Mouse (Mus musculus) MEL (cell line): Measurements from ENCODE around the gene Fdx1. TPM values are rescaled to one million over a fixed set of nuclear protein-coding genes. Genes with fewer than 3 reads are reported as not detected.

Source experiments
- DNase-seq: peaks from one replicate; pipeline ENCODE4 v3.0.0; 2011; ENCODE audit warnings: low read depth, low spot score
- H3K27ac ChIP-seq: 2 replicates; pipeline ENCODE4 v1.5.1; 2012; ENCODE audit warnings: low read depth, mild to moderate bottlenecking, control low read depth, low read length, moderate library complexity; ENCODE audit not compliant: control insufficient read depth
- H3K27me3 ChIP-seq, 2 experiments: fragments of 150-350 bp in 1 of 2; sonication (generic) in 1 of 2; 2 replicates each; pipeline ENCODE4 v1.6.1; 2012; ENCODE audit warnings: low read length in 2 of 2, mild to moderate bottlenecking in 2 of 2, improper control_type of control experiment in 1 of 2, moderate library complexity in 1 of 2; ENCODE audit not compliant: insufficient read depth in 2 of 2, control insufficient read depth in 1 of 2
- H3K36me3 ChIP-seq, 2 experiments: 2 replicates each; pipeline ENCODE4 v1.6.1; 2012 to 2014; ENCODE audit warnings: low read length in 2 of 2, improper control_type of control experiment in 1 of 2, inconsistent platforms in 1 of 2, mild to moderate bottlenecking in 1 of 2; ENCODE audit not compliant: insufficient read depth in 2 of 2, control insufficient read depth in 1 of 2
- H3K4me1 ChIP-seq, 2 experiments: fragments of 150-350 bp in 1 of 2; sonication (generic) in 1 of 2; 2 replicates each; pipeline ENCODE4 v1.6.1; 2012; ENCODE audit warnings: low read length in 2 of 2, improper control_type of control experiment in 1 of 2, mild to moderate bottlenecking in 1 of 2; ENCODE audit not compliant: insufficient read depth in 2 of 2, control insufficient read depth in 1 of 2
- H3K4me3 ChIP-seq, 2 experiments: fragments of 150-350 bp in 1 of 2; sonication (generic) in 1 of 2; 2 replicates each; pipeline ENCODE4 v1.5.1; 2012; ENCODE audit warnings: low read depth in 2 of 2, low read length in 2 of 2, mild to moderate bottlenecking in 2 of 2, moderate library complexity in 2 of 2, control low read depth in 1 of 2, improper control_type of control experiment in 1 of 2; ENCODE audit not compliant: control insufficient read depth in 1 of 2, insufficient read depth in 1 of 2
- H3K79me2 ChIP-seq: 2 replicates; pipeline ENCODE4 v1.6.1; 2012; ENCODE audit warnings: mild to moderate bottlenecking, low read length, moderate library complexity; ENCODE audit not compliant: control insufficient read depth, poor library complexity, insufficient read depth
- H3K9ac ChIP-seq: 2 replicates; pipeline ENCODE4 v1.6.1; 2012; ENCODE audit warnings: low read depth, mild to moderate bottlenecking, control low read depth, low read length, moderate library complexity; ENCODE audit not compliant: control insufficient read depth, poor library complexity, severe bottlenecking
- H3K9me3 ChIP-seq: fragments of 150-350 bp; sonication (generic); replicated peaks from 2 replicates; pipeline ENCODE4 v1.6.1; 2012; ENCODE audit warnings: mild to moderate bottlenecking, low read length, improper control_type of control experiment, moderate library complexity; ENCODE audit not compliant: insufficient read depth
- BHLHE40 ChIP-seq: IDR thresholded peaks from 2 replicates; pipeline ENCODE4 v1.6.1; 2012; ENCODE audit warnings: low read depth, mild to moderate bottlenecking, inconsistent platforms, low read length, improper control_type of control experiment, borderline replicate concordance
- CHD1 ChIP-seq: IDR thresholded peaks from 2 replicates; pipeline ENCODE4 v1.6.1; 2012; ENCODE audit warnings: low read depth, mild to moderate bottlenecking, inconsistent platforms, low read length, improper control_type of control experiment
- CHD2 ChIP-seq: IDR thresholded peaks from 2 replicates; pipeline ENCODE4 v1.6.1; 2011; ENCODE audit warnings: low read length, improper control_type of control experiment
- CTCF ChIP-seq, 3 experiments: IDR thresholded peaks in 2 of 3; conservative IDR thresholded peaks in 1 of 3; 2 replicates each; pipeline ENCODE4 v1.5.1; 2011 to 2012; ENCODE audit warnings: low read length in 3 of 3, low read depth in 2 of 3, mild to moderate bottlenecking in 2 of 3, improper control_type of control experiment in 1 of 3, inconsistent platforms in 1 of 3, mixed read lengths in 1 of 3, moderate library complexity in 1 of 3; ENCODE audit not compliant: control insufficient read depth in 1 of 3, insufficient read depth in 1 of 3, poor library complexity in 1 of 3, severe bottlenecking in 1 of 3
- E2F4 ChIP-seq: IDR thresholded peaks from 2 replicates; pipeline ENCODE4 v1.6.1; 2011; ENCODE audit warnings: low read depth, low read length, improper control_type of control experiment, borderline replicate concordance
- ELF1 ChIP-seq: IDR thresholded peaks from 2 replicates; pipeline ENCODE4 v1.6.1; 2014; ENCODE audit warnings: low read depth, mild to moderate bottlenecking, inconsistent platforms, low read length, improper control_type of control experiment, moderate library complexity
- EP300 ChIP-seq, 2 experiments: IDR thresholded peaks; 2 replicates each; pipeline ENCODE4 v1.6.1; 2011; ENCODE audit warnings: improper control_type of control experiment in 2 of 2, low read length in 2 of 2, low read depth in 1 of 2, mild to moderate bottlenecking in 1 of 2
- ETS1 ChIP-seq: IDR thresholded peaks from 2 replicates; pipeline ENCODE4 v1.6.1; 2012; ENCODE audit warnings: low read depth, mild to moderate bottlenecking, inconsistent platforms, low read length, improper control_type of control experiment, moderate library complexity
- GABPA ChIP-seq: IDR thresholded peaks from 2 replicates; pipeline ENCODE4 v1.6.1; 2012; ENCODE audit warnings: low read depth, mild to moderate bottlenecking, inconsistent platforms, low read length, improper control_type of control experiment, moderate library complexity
- GATA1 ChIP-seq: IDR thresholded peaks from 2 replicates; pipeline ENCODE4 v1.6.1; 2011; ENCODE audit warnings: low read depth, low read length, improper control_type of control experiment
- HCFC1 ChIP-seq: IDR thresholded peaks from 2 replicates; pipeline ENCODE4 v1.6.1; 2012; ENCODE audit warnings: low read depth, mild to moderate bottlenecking, inconsistent platforms, low read length, improper control_type of control experiment, moderate library complexity
- JUND ChIP-seq: IDR thresholded peaks from 2 replicates; pipeline ENCODE4 v1.6.1; 2011; ENCODE audit warnings: low read depth, mild to moderate bottlenecking, improper control_type of control experiment, low read length
- KAT2A ChIP-seq: conservative IDR thresholded peaks from 2 replicates; pipeline ENCODE4 v1.6.1; 2012; ENCODE audit warnings: low read depth, low read length, improper control_type of control experiment, inconsistent platforms
- MAFK ChIP-seq: IDR thresholded peaks from 2 replicates; pipeline ENCODE4 v1.6.1; 2011; ENCODE audit warnings: low read depth, mild to moderate bottlenecking, low read length, improper control_type of control experiment, borderline replicate concordance
- MAX ChIP-seq: IDR thresholded peaks from 2 replicates; pipeline ENCODE4 v1.6.1; 2011; ENCODE audit warnings: low read length, improper control_type of control experiment
- MAZ ChIP-seq: IDR thresholded peaks from 2 replicates; pipeline ENCODE4 v1.6.1; 2012; ENCODE audit warnings: low read depth, mild to moderate bottlenecking, inconsistent platforms, low read length, improper control_type of control experiment
- MEF2A ChIP-seq: IDR thresholded peaks from 2 replicates; pipeline ENCODE4 v1.6.1; 2014; ENCODE audit warnings: low read depth, mild to moderate bottlenecking, inconsistent platforms, low read length, improper control_type of control experiment; ENCODE audit not compliant: poor library complexity, insufficient replicate concordance, severe bottlenecking; ENCODE audit errors: extremely low read depth
- MXI1 ChIP-seq: IDR thresholded peaks from 2 replicates; pipeline ENCODE4 v1.6.1; 2011; ENCODE audit warnings: mild to moderate bottlenecking, low read depth, low read length, improper control_type of control experiment
- MYC ChIP-seq: IDR thresholded peaks from 2 replicates; pipeline ENCODE4 v1.6.1; 2011; ENCODE audit warnings: low read depth, mild to moderate bottlenecking, low read length, improper control_type of control experiment, moderate library complexity
- NELFE ChIP-seq: IDR thresholded peaks from 2 replicates; pipeline ENCODE4 v1.6.1; 2011; ENCODE audit warnings: low read depth, low read length, improper control_type of control experiment
- NRF1 ChIP-seq: IDR thresholded peaks from 2 replicates; pipeline ENCODE4 v1.6.1; 2014; ENCODE audit warnings: low read depth, mild to moderate bottlenecking, inconsistent platforms, low read length, improper control_type of control experiment, moderate library complexity; ENCODE audit not compliant: poor library complexity, insufficient read depth, severe bottlenecking
- POLR2A ChIP-seq, 2 experiments: IDR thresholded peaks; 2 replicates each; pipeline ENCODE4 v1.6.1; 2011 to 2012; ENCODE audit warnings: low read length in 2 of 2, mild to moderate bottlenecking in 2 of 2, control low read depth in 1 of 2, improper control_type of control experiment in 1 of 2, low read depth in 1 of 2, moderate library complexity in 1 of 2; ENCODE audit not compliant: control insufficient read depth in 1 of 2, insufficient read depth in 1 of 2, poor library complexity in 1 of 2
- POLR2AphosphoS2 ChIP-seq: IDR thresholded peaks from 2 replicates; pipeline ENCODE4 v1.6.1; 2011; ENCODE audit warnings: low read length, improper control_type of control experiment
- POLR2AphosphoS5 ChIP-seq: IDR thresholded peaks from 2 replicates; pipeline ENCODE4 v1.6.1; 2012; ENCODE audit warnings: low read depth, borderline replicate concordance, mild to moderate bottlenecking, inconsistent platforms, low read length, moderate library complexity, mixed read lengths
- RAD21 ChIP-seq: IDR thresholded peaks from 2 replicates; pipeline ENCODE4 v1.6.1; 2011; ENCODE audit warnings: mild to moderate bottlenecking, low read depth, low read length, improper control_type of control experiment
- RCOR1 ChIP-seq: IDR thresholded peaks from 2 replicates; pipeline ENCODE4 v1.6.1; 2012; ENCODE audit warnings: low read depth, mild to moderate bottlenecking, inconsistent platforms, low read length, improper control_type of control experiment
- SIN3A ChIP-seq: IDR thresholded peaks from 2 replicates; pipeline ENCODE4 v1.6.1; 2012; ENCODE audit warnings: low read length, improper control_type of control experiment, inconsistent platforms
- SMC3 ChIP-seq: IDR thresholded peaks from 2 replicates; pipeline ENCODE4 v1.6.1; 2011; ENCODE audit warnings: low read depth, low read length, improper control_type of control experiment
- TAL1 ChIP-seq: IDR thresholded peaks from 2 replicates; pipeline ENCODE4 v1.6.1; 2012; ENCODE audit warnings: mild to moderate bottlenecking, inconsistent platforms, low read length, moderate library complexity, mixed read lengths
- TBP ChIP-seq: IDR thresholded peaks from 2 replicates; pipeline ENCODE4 v1.8.0; 2011; ENCODE audit warnings: low read depth, low read length, improper control_type of control experiment
- TCF12 ChIP-seq: IDR thresholded peaks from 2 replicates; pipeline ENCODE4 v1.6.1; 2014; ENCODE audit warnings: low read depth, mild to moderate bottlenecking, inconsistent platforms, low read length, improper control_type of control experiment, moderate library complexity
- UBTF ChIP-seq: IDR thresholded peaks from 2 replicates; pipeline ENCODE4 v1.6.1; 2012; ENCODE audit warnings: low read depth, mild to moderate bottlenecking, inconsistent platforms, low read length, improper control_type of control experiment, moderate library complexity, borderline replicate concordance; ENCODE audit not compliant: insufficient read depth
- USF1 ChIP-seq: IDR thresholded peaks from 2 replicates; pipeline ENCODE4 v1.6.1; 2014; ENCODE audit warnings: low read depth, mild to moderate bottlenecking, inconsistent platforms, low read length, improper control_type of control experiment, moderate library complexity
- USF2 ChIP-seq, 2 experiments: IDR thresholded peaks; 2 replicates each; pipeline ENCODE4 v1.6.1; 2011 to 2012; ENCODE audit warnings: improper control_type of control experiment in 2 of 2, low read length in 2 of 2, borderline replicate concordance in 1 of 2, inconsistent platforms in 1 of 2, low read depth in 1 of 2, mild to moderate bottlenecking in 1 of 2; ENCODE audit not compliant: insufficient read depth in 1 of 2
- ZC3H11A ChIP-seq: IDR thresholded peaks from 2 replicates; pipeline ENCODE4 v1.6.1; 2012; ENCODE audit warnings: low read depth, mild to moderate bottlenecking, inconsistent platforms, low read length, improper control_type of control experiment
- ZKSCAN1 ChIP-seq: IDR thresholded peaks from 2 replicates; pipeline ENCODE4 v1.6.1; 2012; ENCODE audit warnings: low read depth, mild to moderate bottlenecking, inconsistent platforms, low read length, improper control_type of control experiment, moderate library complexity
- ZMIZ1 ChIP-seq: IDR thresholded peaks from 2 replicates; pipeline ENCODE4 v1.6.1; 2012; ENCODE audit warnings: low read depth, mild to moderate bottlenecking, inconsistent platforms, low read length, improper control_type of control experiment, moderate library complexity
- ZNF384 ChIP-seq: IDR thresholded peaks from 2 replicates; pipeline ENCODE4 v1.6.1; 2012; ENCODE audit warnings: low read depth, mild to moderate bottlenecking, inconsistent platforms, low read length, improper control_type of control experiment
- polyA plus RNA-seq, 2 experiments: library from polyadenylated mRNA; stranded (reverse) in 1 of 2; unstranded in 1 of 2; fragments of >175 nt in 1 of 2; fragments of >200 nt in 1 of 2; gene quantifications; 2 replicates each; pipeline versions ENCODE4 v1.2.1 to v1.2.4; 2012; ENCODE audit warnings: low replicate concordance in 2 of 2, low read depth in 1 of 2; ENCODE audit not compliant: insufficient read length in 2 of 2, insufficient read depth in 1 of 2, missing spikeins in 1 of 2
- total RNA-seq: library from RNA; depleted of rRNA; stranded (reverse); fragments of 300-350 nt; gene quantifications from 2 replicates; pipeline ENCODE4 v1.2.3, GENCODE M21; 2012

The Fdx1 gene
- total and polyA plus RNA-seq, 3 experiments: 39.3 to 40.4 TPM; not detected in 1

DNA sequence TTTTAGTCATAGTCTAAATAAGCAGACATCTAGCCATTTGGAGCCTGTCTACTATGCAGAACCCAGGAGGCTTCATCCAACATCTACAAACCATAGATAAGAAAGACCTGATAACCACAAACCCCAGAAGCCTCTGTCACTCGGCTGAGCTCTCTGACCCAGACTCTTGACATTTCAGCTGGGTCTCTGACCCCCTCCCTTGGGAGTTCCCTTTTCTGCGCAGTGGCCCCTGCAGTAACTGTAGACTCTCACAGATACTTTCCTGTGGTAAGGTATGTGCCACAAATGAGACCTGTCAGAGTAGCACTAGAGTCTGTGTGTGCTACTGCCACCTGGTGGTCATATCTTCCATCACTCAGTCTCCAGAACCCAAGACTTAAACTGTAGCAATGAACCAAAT, 54.5 kb downstream of the Fdx1 start:
- Histone ChIP-seq H3K9ac (no peak overlapping the region), H3K27ac (no peak overlapping the region), H3K4me3 (no peak overlapping the region), H3K9me3 (no peaks in the 10 kb centered on the region), H3K4me1 (no peaks in the 10 kb centered on the region), H3K79me2 (no peaks in the 10 kb centered on the region), H3K27me3 (peaks cover 0 to 3% of the 10 kb centered on the region in 2 experiments), H3K36me3 (no peaks in the 10 kb centered on the region)
- TF ChIP-seq GABPA (no peak), JUND (no peak), TCF12 (no peak), BHLHE40 (no peak), SMC3 (peak; percentile 94), ETS1 (no peak), MAZ (no peak), CTCF (IDR thresholded peaks at IDR 0.05 in 2 of 3, conservative IDR thresholded peaks at IDR 0.05 in 1 of 3; ENCODE audit: control insufficient read depth in 1 of 3, insufficient read depth in 1 of 3, low read depth in 2 of 3, low read length in 3 of 3, poor library complexity in 1 of 3, severe bottlenecking in 1 of 3) (peak; percentile 64 to 82 (median 72)), NELFE (no peak), MEF2A (no peak), RAD21 (peak; percentile 72), EP300 (IDR thresholded peaks at IDR 0.05; ENCODE audit: low read depth in 1 of 2, low read length in 2 of 2) (no peak), POLR2A (IDR thresholded peaks at IDR 0.05; ENCODE audit: control insufficient read depth in 1 of 2, insufficient read depth in 1 of 2, low read depth in 1 of 2, low read length in 2 of 2, poor library complexity in 1 of 2) (no peak), MXI1 (no peak), USF2 (IDR thresholded peaks at IDR 0.05; ENCODE audit: borderline replicate concordance in 1 of 2, insufficient read depth in 1 of 2, low read depth in 1 of 2, low read length in 2 of 2) (no peak), UBTF (no peak), E2F4 (no peak), MYC (no peak), USF1 (no peak), MAFK (no peak), ELF1 (0 out of 2 replicates have a peak, but pooled peaks have one; percentile 21), SIN3A (no peak), GATA1 (peak; percentile 22; the same call in 1 of the 2 replicates), ZMIZ1 (no peak), POLR2AphosphoS5 (no peak), POLR2AphosphoS2 (no peak), NRF1 (no peak), CHD1 (no peak), KAT2A (no peak), HCFC1 (no peak), CHD2 (no peak), ZKSCAN1 (no peak), ZC3H11A (peak; percentile 59), RCOR1 (no peak), TAL1 (no peak), TBP (no peak), MAX (no peak), ZNF384 (no peak)
- peak; percentile 77 for DNase-seq
